Mouse (Mus musculus) heart, embryonic 12.5 days (tissue): ENCODE measurements around the gene Cln3. TPM values are rescaled to one million over a fixed set of nuclear protein-coding genes. Genes with fewer than 3 reads are reported as not detected.
A peak's percentile ranks its signal among the peaks of the same experiment; 100 is the strongest.

Experiments
- ATAC-seq: fragments of 200-750 bp; cut with Nextera tagmentation; 2 replicates; pipeline ENCODE4 v1.8.0; 2017; ENCODE audit warnings: moderate TSS enrichment, moderate library complexity; ENCODE audit not compliant: insufficient number of reproducible peaks, low FRiP score
- H3K27ac ChIP-seq: fragments of 300-500 bp; sonication (generic); 2 replicates; pipeline ENCODE4 v1.5.1; 2016; ENCODE audit warnings: mild to moderate bottlenecking, moderate library complexity; ENCODE audit not compliant: poor library complexity, severe bottlenecking
- H3K27me3 ChIP-seq: fragments of 300-500 bp; sonication (generic); replicated peaks from 2 replicates; pipeline ENCODE4 v1.6.1; 2016; ENCODE audit warnings: mild to moderate bottlenecking, moderate library complexity
- H3K36me3 ChIP-seq: fragments of 300-500 bp; sonication (generic); 2 replicates; pipeline ENCODE4 v1.6.1; 2016; ENCODE audit warnings: mild to moderate bottlenecking, moderate library complexity
- H3K4me1 ChIP-seq: fragments of 300-500 bp; sonication (generic); replicated peaks from 2 replicates; pipeline ENCODE4 v1.6.1; 2016; ENCODE audit warnings: mild to moderate bottlenecking
- H3K4me2 ChIP-seq: fragments of 300-500 bp; sonication (generic); 2 replicates; pipeline ENCODE4 v1.6.1; 2016; ENCODE audit warnings: mild to moderate bottlenecking, moderate library complexity
- H3K4me3 ChIP-seq: fragments of 300-500 bp; sonication (generic); 2 replicates; pipeline ENCODE4 v1.5.1; 2016; ENCODE audit warnings: mild to moderate bottlenecking
- H3K9ac ChIP-seq: fragments of 300-500 bp; sonication (generic); 2 replicates; pipeline ENCODE4 v1.6.1; 2016; ENCODE audit warnings: mild to moderate bottlenecking, moderate library complexity
- H3K9me3 ChIP-seq: fragments of 300-500 bp; sonication (generic); replicated peaks from 2 replicates; pipeline ENCODE4 v1.6.1; 2016; ENCODE audit warnings: mild to moderate bottlenecking, moderate library complexity
- WGBS: fragments of 180-500 bp; shearing (Covaris S2); methylation state at CpG from one replicate; pipeline ENCODE4 v1.1.7; 2016; 5-methylcytosine and 5-hydroxymethylcytosine counted together
- polyA plus RNA-seq: library from polyadenylated mRNA; unstranded; fragments of >200 nt; fragmentation: Nextera tagmentation; extraction: Ambion mirVana; gene quantifications from 2 replicates; pipeline ENCODE4 v1.2.1, GENCODE M21; 2016

Cln3 gene
- polyA plus RNA-seq, 1 experiment from 2014 or later: 24.5 TPM

- no peaks in the 10 kb centered on the region for H3K36me3 ChIP-seq
- peaks cover 33% of the 10 kb centered on the region for H3K27me3 ChIP-seq
- H3K9me3 ChIP-seq: no peaks in the 10 kb centered on the region
- no peak overlapping the region for H3K9ac ChIP-seq
- 71% methylated on average over 5 of the region's 5 CpGs for WGBS
- H3K4me1 ChIP-seq: no peaks in the 10 kb centered on the region
- H3K4me2 ChIP-seq: no peak overlapping the region
- no peak overlapping the region for H3K4me3 ChIP-seq
- H3K27ac ChIP-seq: no peak overlapping the region
- ATAC-seq: no peak
These were observed 10.3 kb upstream of the Cln3 start for GRCm38 (mm10) chr7:126595890-126596289.

GRCm38 (mm10) chr7:126594862-126595561 lies 9.4 kb upstream of the Cln3 start, which contains the start of gene Il27:
Gene Il27 (minus strand): TSS chr7:126594941.
- no peaks in the 10 kb centered on the region for H3K4me1 ChIP-seq
- no peak within 1 kb of the TSS for H3K9ac ChIP-seq
- H3K4me3 ChIP-seq: no peak within 1 kb of the TSS
- H3K27me3 ChIP-seq: peaks cover 33% of the 10 kb centered on the region
- 71% methylated on average over 11 of the region's 11 CpGs for WGBS
- H3K27ac ChIP-seq: no peak within 1 kb of the TSS
- H3K4me2 ChIP-seq: no peak within 1 kb of the TSS
- no peaks in the 10 kb centered on the region for H3K36me3 ChIP-seq
- no peaks in the 10 kb centered on the region for H3K9me3 ChIP-seq
- ATAC-seq: no peak

GRCm38 (mm10) chr7:126587779-126588178 lies 2.2 kb upstream of the Cln3 start:
- Histone ChIP-seq H3K4me3 (peak overlapping the region; percentile 13; the same call in 1 of the 2 replicates), H3K4me2 (peak overlapping the region; percentile 54), H3K36me3 (no peaks in the 10 kb centered on the region), H3K9ac (peak overlapping the region; percentile 28; the same call in 1 of the 2 replicates), H3K9me3 (no peaks in the 10 kb centered on the region), H3K27ac (no peak overlapping the region), H3K27me3 (peaks cover 31% of the 10 kb centered on the region), H3K4me1 (peaks cover 6% of the 10 kb centered on the region; the same call in 1 of the 2 replicates)
- 0 out of 2 replicates have a peak, but pooled peaks have one; percentile 33 for ATAC-seq
- 5% methylated on average over 16 of the region's 16 CpGs for WGBS

GRCm38 (mm10) chr7:126586839-126587238 lies 1.2 kb upstream of the Cln3 start:
- Histone ChIP-seq H3K9me3 (no peaks in the 10 kb centered on the region), H3K4me3 (no peak overlapping the region), H3K27me3 (peaks cover 22% of the 10 kb centered on the region), H3K36me3 (no peaks in the 10 kb centered on the region), H3K4me2 (no peak overlapping the region), H3K9ac (peak overlapping the region; percentile 16; the same call in 1 of the 2 replicates), H3K27ac (no peak overlapping the region), H3K4me1 (peaks cover 8% of the 10 kb centered on the region)
- ATAC-seq: no peak
- WGBS: 57% methylated on average over 8 of the region's 8 CpGs

- Histone ChIP-seq H3K27ac (no peak within 1 kb of the TSS), H3K9me3 (no peaks in the 10 kb centered on the region)
- no peak for ATAC-seq
These were observed 1.1 kb downstream of the Cln3 start, which contains the start of gene Apobr for GRCm38 (mm10) chr7:126584506-126584977. Gene Apobr (plus strand): TSS chr7:126584942.

GRCm38 (mm10) chr7:126583761-126584160 lies 1.9 kb downstream of the Cln3 start:
- WGBS: 50% methylated on average over 6 of the region's 6 CpGs
- H3K4me3 ChIP-seq: peak overlapping the region; percentile 59
- 0 out of 2 replicates have a peak, but pooled peaks cover under 1% of the 10 kb centered on the region for H3K36me3 ChIP-seq
- no peak overlapping the region for H3K9ac ChIP-seq
- H3K9me3 ChIP-seq: no peaks in the 10 kb centered on the region
- ATAC-seq: no peak
- H3K4me2 ChIP-seq: peak overlapping the region; percentile 87
- H3K27me3 ChIP-seq: peaks cover 19% of the 10 kb centered on the region
- H3K27ac ChIP-seq: 0 out of 2 replicates have a peak overlapping the region, but pooled peaks have one; percentile 43
- peaks cover 10% of the 10 kb centered on the region for H3K4me1 ChIP-seq

More at GRCm38 (mm10) chr7:126584506-126584977, 1.1 kb downstream of the Cln3 start, which contains the start of gene Apobr:
- Histone ChIP-seq H3K9ac (no peak within 1 kb of the TSS), H3K27me3 (peaks cover 19% of the 10 kb centered on the region), H3K4me3 (0 out of 2 replicates have a peak within 1 kb of the TSS, but pooled peaks have one; percentile 59), H3K4me2 (peak within 1 kb of the TSS; percentile 87), H3K36me3 (no peaks in the 10 kb centered on the region), H3K4me1 (peaks cover 10% of the 10 kb centered on the region)
- 63% methylated on average over 8 of the region's 8 CpGs for WGBS

- H3K9ac ChIP-seq: peak overlapping the region; percentile 68
- no peaks in the 10 kb centered on the region for H3K9me3 ChIP-seq
- H3K27ac ChIP-seq: peak overlapping the region; percentile 43; the same call in 1 of the 2 replicates
- H3K27me3 ChIP-seq: peaks cover 19% of the 10 kb centered on the region
- peaks cover 10% of the 10 kb centered on the region for H3K4me1 ChIP-seq
- H3K4me3 ChIP-seq: peak overlapping the region; percentile 59
- peak overlapping the region; percentile 87 for H3K4me2 ChIP-seq
- peak; percentile 91 for ATAC-seq
- peaks cover 5% of the 10 kb centered on the region for H3K36me3 ChIP-seq
- 1% methylated on average over 22 of the region's 22 CpGs for WGBS
These were observed 2.3 kb downstream of the Cln3 start for GRCm38 (mm10) chr7:126583251-126583709.

GRCm38 (mm10) chr7:126582759-126583158 lies 2.9 kb downstream of the Cln3 start:
- Histone ChIP-seq H3K27ac (no peak overlapping the region), H3K36me3 (peaks cover 7% of the 10 kb centered on the region), H3K4me2 (peak overlapping the region; percentile 87), H3K4me1 (peaks cover 10% of the 10 kb centered on the region; the same call in 1 of the 2 replicates), H3K27me3 (peaks cover 19% of the 10 kb centered on the region), H3K9me3 (no peaks in the 10 kb centered on the region), H3K4me3 (peak overlapping the region; percentile 59), H3K9ac (peak overlapping the region; percentile 68)
- peak; percentile 68 for ATAC-seq
- WGBS: 1% methylated on average over 20 of the region's 20 CpGs

- WGBS: 67% methylated on average over 6 of the region's 6 CpGs
- peaks cover 5% of the 10 kb centered on the region; the same call in 1 of the 2 replicates for H3K4me1 ChIP-seq
- no peak overlapping the region for H3K4me2 ChIP-seq
These were observed 4.0 kb downstream of the Cln3 start for GRCm38 (mm10) chr7:126581661-126582060.

GRCm38 (mm10) chr7:126579172-126579571 lies 6.4 kb downstream of the Cln3 start:
- 50% methylated on average over 8 of the region's 8 CpGs for WGBS
- ATAC-seq: no peak
- H3K36me3 ChIP-seq: peaks cover 31% of the 10 kb centered on the region

More at GRCm38 (mm10) chr7:126581661-126582060, 4.0 kb downstream of the Cln3 start:
- peaks cover 17% of the 10 kb centered on the region for H3K27me3 ChIP-seq
- no peak for ATAC-seq
- peaks cover 16% of the 10 kb centered on the region for H3K36me3 ChIP-seq
- H3K9ac ChIP-seq: no peak overlapping the region
- H3K4me3 ChIP-seq: no peak overlapping the region
- no peak overlapping the region for H3K27ac ChIP-seq
- H3K9me3 ChIP-seq: no peaks in the 10 kb centered on the region

GRCm38 (mm10) chr7:126576946-126577345 lies 8.7 kb downstream of the Cln3 start:
- Histone ChIP-seq H3K4me2 (no peak overlapping the region), H3K27ac (no peak overlapping the region), H3K9ac (no peak overlapping the region), H3K27me3 (no peaks in the 10 kb centered on the region), H3K36me3 (peaks cover 46% of the 10 kb centered on the region), H3K9me3 (no peaks in the 10 kb centered on the region), H3K4me3 (no peak overlapping the region), H3K4me1 (peaks cover 3% of the 10 kb centered on the region; the same call in 1 of the 2 replicates)
- WGBS: 44% methylated on average over 8 of the region's 8 CpGs
- ATAC-seq: no peak

More at GRCm38 (mm10) chr7:126579172-126579571, 6.4 kb downstream of the Cln3 start:
- Histone ChIP-seq H3K9ac (no peak overlapping the region), H3K9me3 (no peaks in the 10 kb centered on the region), H3K4me2 (no peak overlapping the region), H3K27ac (no peak overlapping the region), H3K4me3 (no peak overlapping the region), H3K4me1 (peaks cover 5% of the 10 kb centered on the region; the same call in 1 of the 2 replicates), H3K27me3 (no peaks in the 10 kb centered on the region)
